Mouse (Mus musculus): ENCODE measurements at regions not wholly inside any gene's neighbourhood (a gene's known extent, or its start where the extent isn't known, plus 50 kb on each side); places are given as distances from the start of the nearest gene placed in this dataset.
"Not testable (repeated sequence)": the region's sequence is repeated elsewhere in the genome, so short reads cannot be mapped to it uniquely, and the experiment has no call there.

DNA sequence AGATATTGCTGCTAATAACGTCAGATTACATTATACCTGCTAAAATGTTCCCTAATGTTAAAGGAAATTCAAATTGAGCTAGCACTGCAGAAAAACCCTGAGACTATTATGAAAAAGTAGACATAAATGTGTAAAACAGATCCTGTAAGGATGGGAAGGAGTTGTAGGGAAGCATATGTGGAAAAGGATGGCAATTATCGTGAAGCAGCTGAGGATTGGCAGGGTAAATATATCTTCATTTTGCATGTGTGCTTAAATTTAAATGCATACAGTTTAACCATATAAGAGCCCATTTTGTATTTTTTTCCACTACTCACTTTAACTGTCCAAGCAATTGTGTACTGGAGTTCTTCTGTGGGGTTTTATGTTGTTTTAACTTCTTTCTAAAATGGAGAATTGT is 1751.9 kb downstream of the Cntnap5b start:
- 92% methylated on average over 2 of the region's 2 CpGs for WGBS
- no peak for ATAC-seq (ENCODE audit: low FRiP score)
- no peaks in the 10 kb centered on the region for H3K36me3 ChIP-seq (replicated peaks)
- H3K27ac ChIP-seq, result no peak overlapping the region
- H3K4me3 ChIP-seq (replicated peaks), result no peak overlapping the region
- H3K9me3 ChIP-seq, result no peaks in the 10 kb centered on the region
- H3K4me1 ChIP-seq, result no peaks in the 10 kb centered on the region
- no peaks in the 10 kb centered on the region for H3K27me3 ChIP-seq
- no peak overlapping the region for H3K4me2 ChIP-seq
- no peak overlapping the region for H3K9ac ChIP-seq

DNA sequence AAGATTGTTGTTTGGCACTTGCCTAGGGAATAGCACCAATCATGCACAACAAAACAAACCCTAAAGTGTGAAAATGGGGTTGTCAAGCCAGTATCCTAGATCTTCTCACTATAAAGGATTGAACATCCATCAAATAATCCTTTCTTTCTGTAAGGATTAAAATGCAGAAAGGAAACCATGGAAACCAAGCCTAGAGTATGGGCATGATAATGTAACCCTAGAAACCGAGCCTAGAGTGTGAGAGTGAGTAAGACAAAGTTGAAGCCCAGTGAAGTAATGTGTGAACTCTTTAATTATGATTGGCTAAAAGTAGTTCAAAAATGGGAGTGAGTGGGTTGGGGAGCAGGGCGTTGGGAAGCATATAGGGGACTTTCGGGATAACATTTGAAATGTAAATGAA is 1757.4 kb downstream of the Cntnap5b start:
- Histone ChIP-seq H3K4me1 (no peaks in the 10 kb centered on the region), H3K4me2 (no peak overlapping the region), H3K4me3 (replicated peaks) (no peak overlapping the region), H3K36me3 (replicated peaks) (no peaks in the 10 kb centered on the region), H3K9ac (no peak overlapping the region), H3K27me3 (no peaks in the 10 kb centered on the region), H3K27ac (no peak overlapping the region), H3K9me3 (no peaks in the 10 kb centered on the region)
- ATAC-seq (ENCODE audit: low FRiP score), result no peak
- WGBS, result 54% methylated on average over 3 of the region's 3 CpGs

DNA sequence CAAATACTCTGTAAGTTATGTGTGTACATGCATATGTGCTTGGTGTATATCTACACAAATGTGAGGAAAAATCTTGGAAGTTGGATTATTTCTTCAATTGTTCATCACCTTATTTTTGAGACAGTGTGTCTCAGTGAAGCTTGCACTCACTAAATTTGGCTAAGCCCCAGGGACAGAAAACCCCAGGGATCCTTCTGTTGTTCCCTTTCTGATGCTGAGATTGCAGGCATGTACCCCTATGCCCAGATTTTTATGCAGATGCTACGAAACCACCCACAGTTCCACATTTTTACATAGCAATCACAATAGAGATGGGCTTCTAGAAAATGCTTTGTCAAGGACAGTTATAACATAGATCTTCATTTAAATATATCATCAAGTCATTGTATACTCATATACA is 1799.7 kb downstream of the Cntnap5b start:
- no peaks in the 10 kb centered on the region for H3K36me3 ChIP-seq (replicated peaks)
- no peak overlapping the region for H3K9ac ChIP-seq
- no peak overlapping the region for H3K4me2 ChIP-seq
- H3K4me1 ChIP-seq, result no peaks in the 10 kb centered on the region
- no peaks in the 10 kb centered on the region for H3K27me3 ChIP-seq
- no peak overlapping the region for H3K4me3 ChIP-seq (replicated peaks)
- 92% methylated on average over 1 of the region's 1 CpGs for WGBS
- H3K27ac ChIP-seq, result no peak overlapping the region
- H3K9me3 ChIP-seq, result no peaks in the 10 kb centered on the region
- no peak for ATAC-seq (ENCODE audit: low FRiP score)

DNA sequence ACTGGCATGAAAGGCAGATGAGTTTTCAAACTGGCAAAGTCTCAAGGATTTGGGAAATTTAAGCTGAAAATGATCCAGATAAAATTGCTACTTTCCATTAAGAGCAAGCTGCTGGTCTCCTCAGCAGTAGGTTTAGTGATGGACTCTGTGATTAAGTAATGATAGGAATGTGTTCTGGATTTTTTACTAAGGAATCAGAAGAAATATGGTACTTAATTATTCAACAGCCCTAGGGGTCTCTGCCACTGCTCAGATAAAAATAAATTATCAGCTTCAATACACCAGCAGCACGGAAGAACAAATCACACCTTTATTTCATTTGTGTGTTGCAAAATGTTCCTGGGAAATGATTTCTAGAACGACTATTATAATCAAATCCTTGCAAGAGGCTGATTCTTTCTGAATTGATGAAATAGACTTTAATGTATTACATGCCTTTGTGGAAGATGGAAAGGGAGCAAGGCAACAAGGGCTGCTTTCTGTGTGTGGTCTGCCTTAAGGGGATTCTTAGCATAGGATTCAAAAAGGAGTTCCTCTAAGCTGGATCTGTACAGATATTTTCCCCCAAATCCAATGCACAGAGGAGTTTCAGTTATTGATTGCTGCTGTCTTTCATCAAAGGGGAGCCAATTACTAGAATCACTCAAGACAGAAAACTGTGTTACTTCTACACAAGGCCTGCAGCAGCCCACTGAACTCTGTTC is 1812.9 kb downstream of the Cntnap5b start:
- no peak overlapping the region for H3K27ac ChIP-seq
- 48% methylated on average over 2 of the region's 2 CpGs for WGBS
- H3K4me2 ChIP-seq, result no peak overlapping the region
- H3K9me3 ChIP-seq, result no peaks in the 10 kb centered on the region
- 0 out of 2 replicates have a peak, but pooled peaks cover 3% of the 10 kb centered on the region for H3K4me1 ChIP-seq
- no peak overlapping the region for H3K4me3 ChIP-seq (replicated peaks)
- H3K27me3 ChIP-seq, result no peaks in the 10 kb centered on the region
- ATAC-seq (ENCODE audit: low FRiP score), result no peak
- H3K9ac ChIP-seq, result no peak overlapping the region
- no peaks in the 10 kb centered on the region for H3K36me3 ChIP-seq (replicated peaks)

DNA sequence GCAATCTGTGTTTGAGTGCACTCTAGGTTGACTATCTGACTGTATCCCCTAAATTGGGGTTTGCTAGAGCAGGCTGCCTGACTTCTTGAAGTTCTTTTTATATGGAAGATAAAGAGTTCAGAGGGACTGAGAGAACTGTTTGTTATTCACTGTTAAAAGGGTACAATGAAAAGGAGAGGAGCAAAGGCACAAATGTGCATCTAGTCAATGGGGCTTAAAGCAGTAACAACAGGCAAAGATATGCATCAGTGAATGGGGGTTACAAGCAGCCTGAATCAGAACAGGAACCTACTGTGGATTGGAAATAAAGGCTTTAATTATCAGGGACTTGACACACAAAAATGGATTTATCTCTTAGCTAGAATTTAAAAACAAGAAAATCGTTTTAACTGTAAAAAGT is 1855.9 kb downstream of the Cntnap5b start:
- no peak overlapping the region for H3K27ac ChIP-seq
- ATAC-seq (ENCODE audit: low FRiP score), result no peak
- WGBS, result 6% methylated on average over 1 of the region's 1 CpGs
- H3K4me3 ChIP-seq (replicated peaks), result no peak overlapping the region
- H3K36me3 ChIP-seq (replicated peaks), result no peaks in the 10 kb centered on the region
- H3K9ac ChIP-seq, result no peak overlapping the region
- no peaks in the 10 kb centered on the region for H3K4me1 ChIP-seq
- H3K27me3 ChIP-seq, result no peaks in the 10 kb centered on the region
- H3K4me2 ChIP-seq, result no peak overlapping the region
- no peaks in the 10 kb centered on the region for H3K9me3 ChIP-seq

DNA sequence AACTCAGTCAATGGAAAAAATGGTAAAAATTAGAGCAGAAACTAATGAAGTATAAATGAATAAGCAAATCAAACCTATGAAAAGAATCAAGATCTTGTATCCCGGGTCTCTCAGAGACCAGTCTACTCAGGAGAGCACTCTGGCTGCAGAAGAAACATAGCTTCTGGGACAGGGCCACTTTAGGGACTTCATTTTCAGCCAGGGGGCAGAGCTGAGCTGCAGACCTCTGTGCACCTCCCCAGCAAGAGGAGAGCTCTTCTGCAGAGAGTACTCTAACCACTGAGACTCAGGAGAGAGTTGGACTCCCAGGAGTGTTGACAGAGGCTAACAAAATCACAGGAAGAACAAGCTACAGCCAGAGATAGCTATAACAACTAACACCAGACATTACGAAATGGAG is 1856.4 kb downstream of the Cntnap5b start:
- WGBS, result 61% methylated on average over 2 of the region's 2 CpGs
- H3K27ac ChIP-seq, result no peak overlapping the region
- ATAC-seq (ENCODE audit: low FRiP score), result no peak
- no peaks in the 10 kb centered on the region for H3K9me3 ChIP-seq
- no peaks in the 10 kb centered on the region for H3K36me3 ChIP-seq (replicated peaks)
- no peaks in the 10 kb centered on the region for H3K4me1 ChIP-seq
- no peaks in the 10 kb centered on the region for H3K27me3 ChIP-seq
- H3K4me3 ChIP-seq (replicated peaks), result no peak overlapping the region
- H3K4me2 ChIP-seq, result no peak overlapping the region
- no peak overlapping the region for H3K9ac ChIP-seq

DNA sequence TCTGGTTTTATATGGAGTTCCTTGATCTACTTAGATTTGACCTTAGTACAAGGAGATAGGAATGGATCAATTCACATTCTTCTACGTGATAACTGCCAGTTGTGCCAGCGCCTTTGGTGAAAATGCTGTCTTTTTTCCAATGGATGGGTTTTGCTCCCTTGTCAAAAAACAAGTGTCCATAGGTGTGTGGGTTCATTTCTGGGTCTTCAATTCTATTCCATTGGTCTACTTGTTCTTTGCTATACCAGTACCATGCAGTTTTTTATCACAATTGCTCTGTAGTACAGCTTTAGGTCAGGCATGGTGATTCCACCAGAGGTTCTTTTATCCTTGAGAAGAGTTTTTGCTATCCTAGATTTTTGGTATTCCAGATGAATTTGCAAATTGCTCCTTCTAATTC is 1891.7 kb downstream of the Cntnap5b start:
- H3K36me3 ChIP-seq (replicated peaks); H3K4me2 ChIP-seq; H3K27ac ChIP-seq; H3K27me3 ChIP-seq; H3K4me1 ChIP-seq; H3K9ac ChIP-seq; ATAC-seq (ENCODE audit: low FRiP score); H3K4me3 ChIP-seq (replicated peaks); H3K9me3 ChIP-seq: not testable (repeated sequence)
- 87% methylated on average over 2 of the region's 2 CpGs for WGBS

DNA sequence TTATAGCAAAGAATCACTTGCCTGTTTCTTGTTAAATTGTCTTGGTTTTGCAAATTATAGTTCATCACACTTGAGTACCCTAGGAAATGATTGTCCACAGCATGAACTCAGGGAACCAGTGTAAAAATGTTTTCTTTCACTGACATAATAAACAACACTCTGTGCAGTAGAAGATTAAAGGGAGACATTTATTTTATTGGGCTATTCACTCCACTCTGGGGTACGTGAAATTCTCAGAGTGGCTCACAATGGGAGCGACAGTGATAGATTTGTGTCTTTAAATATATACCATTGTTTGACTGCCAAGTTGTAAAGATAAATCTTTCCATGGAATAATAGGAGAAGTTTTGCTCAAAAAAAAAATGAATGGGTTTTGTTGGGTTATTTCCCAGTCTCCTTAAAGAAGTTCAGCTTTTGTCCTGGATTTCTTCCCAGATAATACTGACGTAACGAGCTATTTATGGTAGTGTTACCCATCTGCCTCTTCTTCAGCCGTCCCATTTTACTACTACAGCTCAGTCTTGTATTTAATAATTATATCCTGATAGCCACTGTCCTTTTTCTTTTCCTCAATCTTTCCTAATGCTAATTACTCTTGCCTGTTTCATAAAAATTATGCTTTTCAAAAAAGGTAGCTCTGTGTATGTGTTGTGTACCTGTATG is 1911.3 kb downstream of the Cntnap5b start:
- no peak for ATAC-seq (ENCODE audit: low FRiP score)
- Histone ChIP-seq H3K27ac (no peak overlapping the region), H3K27me3 (no peaks in the 10 kb centered on the region), H3K4me1 (no peaks in the 10 kb centered on the region), H3K4me2 (no peak overlapping the region), H3K4me3 (replicated peaks) (no peak overlapping the region), H3K9ac (no peak overlapping the region), H3K36me3 (replicated peaks) (no peaks in the 10 kb centered on the region), H3K9me3 (no peaks in the 10 kb centered on the region)
- WGBS, result 53% methylated on average over 5 of the region's 5 CpGs

DNA sequence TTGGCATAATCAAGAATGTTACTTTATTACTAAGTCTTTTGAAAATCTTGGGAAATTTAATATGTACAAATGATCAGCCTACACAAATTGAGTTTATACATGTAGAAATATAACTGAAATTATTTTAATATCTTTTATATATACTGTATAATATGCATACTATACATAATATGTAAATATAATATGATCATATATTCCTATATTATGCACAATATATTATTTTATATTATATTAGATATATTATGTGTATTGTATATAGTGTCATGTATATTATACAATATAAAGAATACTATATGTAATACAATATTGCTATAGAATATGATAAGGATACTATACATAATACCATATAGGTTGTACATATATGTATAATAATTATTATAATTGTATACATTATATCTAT is 1912.4 kb downstream of the Cntnap5b start:
- H3K9ac ChIP-seq, result no peak overlapping the region
- no peaks in the 10 kb centered on the region for H3K27me3 ChIP-seq
- H3K27ac ChIP-seq, result no peak overlapping the region
- no peaks in the 10 kb centered on the region for H3K36me3 ChIP-seq (replicated peaks)
- H3K4me2 ChIP-seq, result no peak overlapping the region
- no peaks in the 10 kb centered on the region for H3K4me1 ChIP-seq
- ATAC-seq (ENCODE audit: low FRiP score), result peak; percentile 53; the same call in 1 of the 2 replicates
- no peak overlapping the region for H3K4me3 ChIP-seq (replicated peaks)
- H3K9me3 ChIP-seq, result no peaks in the 10 kb centered on the region

Measured in forebrain, embryonic 12.5 days (tissue).